Mouse (Mus musculus) urinary bladder, postnatal 4 days (tissue): ENCODE data around the gene 2310022A10Rik.
"Not testable (repeated sequence)": the region's sequence is repeated elsewhere in the genome, so short reads cannot be mapped to it uniquely, and the experiment has no call there.

ENCODE experiments used
- DNase-seq, 2 experiments: peaks; one replicate each; pipeline ENCODE4 v3.0.0; 2021 to 2022; ENCODE audit warnings: low spot score in 2 of 2

Gene 2310022A10Rik

GRCm38 (mm10) chr7:27612940-27613339 is 59.9 kb downstream of the 2310022A10Rik start:
- no peak for DNase-seq

- DNase-seq: no peak
Measured at GRCm38 (mm10) chr7:27613751-27614499, 60.9 kb downstream of the 2310022A10Rik start.

- no peak for DNase-seq
Measured at GRCm38 (mm10) chr7:27621028-27621427, 68.0 kb downstream of the 2310022A10Rik start.

- no peak for DNase-seq
Measured at GRCm38 (mm10) chr7:27622234-27622633, 69.2 kb downstream of the 2310022A10Rik start.

- no peak for DNase-seq
Measured at GRCm38 (mm10) chr7:27624967-27625366, 71.9 kb downstream of the 2310022A10Rik start.

GRCm38 (mm10) chr7:27627707-27628106 is 74.7 kb downstream of the 2310022A10Rik start:
- no peak for DNase-seq

- DNase-seq: no peak
Measured at GRCm38 (mm10) chr7:27628190-27628589, 75.2 kb downstream of the 2310022A10Rik start.

- not testable (repeated sequence) for DNase-seq
Measured at GRCm38 (mm10) chr7:27628816-27629215, 75.8 kb downstream of the 2310022A10Rik start.

GRCm38 (mm10) chr7:27631439-27631838 is 78.4 kb downstream of the 2310022A10Rik start:
- DNase-seq: no peak
